Mouse (Mus musculus) telencephalon, adult 2 months (tissue): ENCODE data around the gene Tmem263.

Experiments used
- DNase-seq: peaks from one replicate; pipeline ENCODE4 v3.0.0-alpha.2; 2011; ENCODE audit warnings: low read depth, low spot score

Tmem263 gene

DNA sequence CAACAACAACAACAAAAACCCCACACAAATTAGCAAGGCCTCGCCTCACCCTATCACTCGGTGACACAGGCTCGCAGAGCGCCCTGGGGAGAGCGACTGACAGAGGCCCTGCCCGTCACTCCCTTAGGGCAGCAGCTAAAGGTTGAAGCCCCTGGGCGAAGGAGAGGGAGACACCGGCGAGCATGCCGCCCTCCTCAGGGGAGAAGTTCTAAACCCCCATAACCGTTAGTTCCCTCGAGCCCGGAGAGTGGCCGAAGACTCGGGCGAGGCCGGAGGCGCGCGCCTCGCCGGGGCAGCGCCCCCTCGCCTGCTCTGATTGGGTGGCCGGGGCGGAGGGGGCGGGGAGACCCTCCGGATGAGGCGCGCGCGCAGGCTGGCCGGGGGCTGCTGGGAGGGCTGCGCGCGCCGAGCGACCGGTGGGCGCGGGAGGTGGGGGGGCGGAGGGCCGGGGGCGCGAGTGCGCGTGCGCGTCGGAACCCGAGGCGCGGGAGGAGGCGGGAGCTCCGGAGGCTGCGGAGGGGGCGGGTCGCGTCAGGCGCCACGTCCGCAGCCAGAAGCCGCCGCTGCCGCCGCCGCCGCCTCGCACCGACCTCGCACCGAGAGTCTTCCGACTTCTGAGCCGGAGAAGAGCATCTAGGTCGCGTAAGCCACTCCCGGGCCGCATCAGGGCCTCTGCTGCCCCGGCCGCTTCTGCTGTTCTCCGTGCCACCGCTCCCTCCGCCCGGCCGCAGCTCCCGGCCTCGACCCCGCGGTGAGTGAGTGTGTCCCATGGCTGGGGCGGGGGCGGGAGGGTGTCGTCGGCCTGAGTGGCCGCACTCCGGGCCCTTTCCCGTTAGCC, at the start of gene Tmem263, which contains the start of gene Fhl4:
Gene Tmem263, plus strand, starts transcription at position 381 of the 838 bp plus-strand sequence.
Gene Fhl4, minus strand, starts transcription at position 249 of the 838 bp plus-strand sequence.
- no peak for DNase-seq

- DNase-seq = no peak
Measured at GRCm38 (mm10) chr10:85054876-85055275, 47.6 kb upstream of the Tmem263 start.

DNA sequence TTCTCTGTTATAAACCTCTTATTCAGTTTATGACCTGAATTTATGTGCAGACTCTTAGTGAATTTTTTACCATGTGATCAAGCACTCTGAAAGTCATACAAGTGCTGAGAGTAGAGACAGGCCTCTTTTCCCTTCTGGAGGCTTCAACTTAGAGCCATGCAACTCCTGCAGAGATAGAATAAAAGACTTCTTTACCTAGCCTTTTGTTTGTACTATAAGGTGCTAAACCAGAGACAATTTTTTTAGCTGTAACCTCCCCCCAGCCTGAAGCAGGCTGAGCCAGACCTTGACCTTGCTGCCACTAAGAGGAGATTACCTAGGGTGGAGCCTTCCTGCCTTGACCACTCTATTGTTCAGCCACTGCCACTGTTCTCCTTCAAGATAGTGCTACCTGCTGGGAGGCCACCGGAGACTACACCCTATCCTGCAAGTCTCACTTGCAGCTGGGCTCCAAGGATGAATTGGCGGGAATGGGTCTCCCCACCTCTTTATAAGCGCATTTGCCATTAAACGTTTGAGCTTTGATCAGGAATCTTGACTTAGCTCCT, 30.7 kb upstream of the Tmem263 start:
- no peak for DNase-seq

DNA sequence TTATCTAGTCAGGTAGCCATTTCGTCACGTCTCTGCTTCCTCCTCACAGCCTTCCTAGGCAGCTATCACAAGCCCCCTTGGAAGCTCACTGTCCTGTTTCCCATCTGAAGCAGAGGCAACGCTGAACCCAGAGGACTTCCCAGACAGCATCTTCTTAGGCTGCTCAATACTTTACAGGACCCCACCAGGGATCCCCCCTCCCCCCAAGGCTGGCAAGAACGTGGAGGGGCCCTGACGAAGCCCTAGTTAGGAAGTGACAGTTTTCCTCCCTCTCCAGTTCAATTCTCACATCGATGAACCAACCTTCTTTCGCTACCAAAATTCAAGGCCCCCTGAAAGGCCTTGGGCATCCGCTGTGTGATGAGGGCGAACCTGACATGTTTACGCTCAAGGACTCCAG, 586 bp upstream of the Tmem263 start:
- DNase-seq = no peak

GRCm38 (mm10) chr10:85103085-85103885, 858 bp downstream of the Tmem263 start:
- no peak for DNase-seq

DNA sequence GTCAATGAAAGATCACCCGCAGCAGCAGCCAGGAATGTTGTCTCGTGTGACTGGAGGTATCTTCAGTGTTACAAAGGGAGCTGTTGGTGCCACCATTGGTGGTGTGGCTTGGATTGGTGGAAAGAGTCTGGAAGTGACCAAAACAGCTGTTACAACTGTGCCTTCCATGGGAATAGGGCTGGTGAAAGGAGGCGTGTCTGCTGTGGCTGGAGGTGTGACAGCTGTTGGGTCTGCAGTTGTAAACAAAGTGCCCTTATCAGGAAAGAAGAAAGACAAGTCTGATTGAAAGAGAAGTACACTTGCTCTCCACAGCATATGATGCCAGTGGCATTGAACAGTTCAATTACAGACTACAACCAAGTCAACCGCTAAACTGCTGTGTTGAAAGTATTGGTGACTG, 12.0 kb downstream of the Tmem263 start:
- DNase-seq = no peak

DNA sequence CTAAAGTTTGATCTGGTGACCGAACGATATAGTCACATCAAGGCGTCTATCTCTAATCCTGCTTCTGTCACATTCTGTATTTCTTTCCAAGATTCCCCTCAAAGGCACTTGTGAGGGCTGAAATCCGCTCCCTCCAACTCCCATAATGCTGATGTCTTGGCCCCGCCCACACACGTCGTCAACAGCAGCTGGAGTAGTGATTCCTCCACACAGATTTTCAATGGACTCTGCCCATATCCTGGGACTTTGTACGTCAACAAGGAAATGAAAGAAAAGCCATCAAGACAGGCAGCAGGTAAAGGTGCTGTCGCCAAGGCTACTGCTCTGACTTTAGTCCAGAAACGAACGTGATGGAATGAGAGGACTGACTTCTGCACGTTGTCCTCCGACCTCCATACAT, 22.8 kb downstream of the Tmem263 start:
- DNase-seq = no peak

- peak; percentile 99 for DNase-seq
Measured at GRCm38 (mm10) chr10:85127395-85128287, 25.2 kb downstream of the Tmem263 start, which contains the start of gene Mterf2. Gene Mterf2 (minus strand): TSS chr10:85128027.

GRCm38 (mm10) chr10:85128453-85128852, 26.0 kb downstream of the Tmem263 start:
- no peak for DNase-seq

DNA sequence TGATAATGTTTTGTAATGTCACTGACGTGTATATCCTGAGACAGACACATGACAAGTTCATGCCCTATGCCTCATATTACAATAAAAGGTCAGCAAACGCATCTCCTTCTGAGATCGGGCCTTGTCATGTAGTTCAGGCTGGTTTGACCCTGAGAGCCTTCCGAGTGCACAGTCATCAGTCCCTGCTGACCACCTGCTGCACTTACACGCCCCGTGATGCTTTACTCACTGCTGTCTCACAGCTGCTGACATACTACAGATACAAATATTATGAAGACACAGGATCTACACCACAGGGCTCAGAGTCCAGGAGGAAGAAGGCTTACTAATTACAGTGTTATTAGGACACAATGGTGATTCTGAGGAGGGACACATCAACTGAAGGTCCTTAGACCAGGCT, 34.1 kb downstream of the Tmem263 start:
- DNase-seq = no peak

GRCm38 (mm10) chr10:85141465-85141864, 39.0 kb downstream of the Tmem263 start:
- no peak for DNase-seq

GRCm38 (mm10) chr10:85146282-85146681, 43.9 kb downstream of the Tmem263 start:
- DNase-seq = no peak

DNA sequence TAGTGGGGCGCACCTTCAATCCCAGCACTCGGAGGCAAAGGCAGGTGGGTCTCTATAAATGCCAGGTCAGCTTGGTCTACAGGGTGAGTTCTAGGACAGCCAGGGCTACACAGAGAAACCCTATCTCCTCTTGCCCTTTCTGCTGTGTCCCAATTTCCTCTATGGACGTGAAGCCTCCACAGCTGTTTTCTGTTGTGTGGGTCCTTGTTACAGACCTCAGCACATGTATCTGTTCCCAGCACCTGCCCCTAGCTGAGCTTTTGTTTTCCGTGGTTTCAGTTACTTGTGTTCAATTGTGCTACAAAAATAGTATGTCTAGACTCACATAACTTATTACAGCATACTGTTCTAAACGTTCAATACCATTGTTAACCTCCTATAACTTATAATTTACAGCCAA, 46.8 kb downstream of the Tmem263 start:
- DNase-seq = no peak

DNA sequence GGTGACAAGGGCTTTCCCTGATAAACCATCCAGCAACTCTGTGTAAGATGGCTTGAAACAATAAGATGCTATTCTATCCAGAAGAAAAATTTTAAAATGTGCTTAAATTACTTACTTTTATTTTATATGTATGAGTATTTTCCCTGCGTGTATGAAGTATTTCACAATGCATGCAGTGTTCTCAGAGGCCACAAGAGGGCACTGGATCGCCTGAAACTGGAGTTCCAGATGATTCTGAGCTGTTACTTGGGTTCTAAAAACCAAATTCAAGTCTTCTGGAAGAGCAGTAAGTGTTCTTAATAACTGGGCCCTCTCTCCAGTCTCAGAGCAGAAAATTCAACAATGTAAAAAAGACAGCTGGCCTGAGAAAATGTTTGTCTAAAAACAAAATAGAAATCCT, 51.8 kb downstream of the Tmem263 start:
- DNase-seq = peak; percentile 31

DNA sequence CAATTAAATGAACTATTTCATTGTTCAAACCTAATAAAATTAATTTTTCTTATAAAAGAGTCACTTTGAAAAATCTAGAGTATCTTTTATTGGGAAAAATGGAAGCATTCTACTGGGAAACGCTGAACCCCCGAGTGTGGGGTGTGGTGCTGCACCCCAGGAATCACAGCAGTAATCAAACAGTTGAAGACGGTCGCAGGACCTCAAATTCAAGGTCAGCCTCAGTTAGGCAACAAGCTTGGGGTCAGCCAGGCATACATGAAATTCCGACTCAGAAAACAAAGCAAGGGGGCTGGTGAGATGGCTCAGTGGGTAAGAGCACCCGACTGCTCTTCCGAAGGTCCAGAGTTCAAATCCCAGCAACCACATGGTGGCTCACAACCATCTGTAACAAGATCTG, 55.0 kb downstream of the Tmem263 start:
- no peak for DNase-seq

DNA sequence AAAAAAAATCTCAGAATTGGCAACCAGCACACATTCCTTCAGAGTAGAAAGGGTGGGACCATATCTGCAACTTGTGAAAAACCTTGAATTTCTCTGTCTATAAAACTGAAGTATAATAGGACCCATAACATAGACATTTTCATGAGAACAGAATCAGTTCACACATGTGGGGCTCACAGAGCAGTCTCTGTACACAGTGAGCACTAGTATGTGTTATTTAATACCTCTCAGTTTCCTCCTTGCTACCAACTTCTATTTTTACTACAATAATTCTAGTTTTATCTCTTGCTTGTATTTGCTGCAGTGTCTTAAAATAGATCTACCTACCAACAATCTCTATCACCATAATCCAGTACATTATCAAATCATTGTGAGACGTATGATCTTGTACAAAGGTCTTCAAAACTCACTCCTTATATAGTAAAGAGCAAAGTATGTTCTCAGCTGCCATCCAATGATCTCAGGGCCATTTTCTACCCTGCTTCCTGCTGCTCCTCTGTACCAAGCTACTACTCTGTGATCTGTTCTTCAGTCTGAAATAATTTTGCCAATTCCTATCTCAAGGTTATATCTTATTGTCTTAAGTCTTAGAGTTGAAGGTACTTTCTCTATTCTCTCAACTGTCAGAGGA, 57.7 kb downstream of the Tmem263 start:
- DNase-seq = no peak

DNA sequence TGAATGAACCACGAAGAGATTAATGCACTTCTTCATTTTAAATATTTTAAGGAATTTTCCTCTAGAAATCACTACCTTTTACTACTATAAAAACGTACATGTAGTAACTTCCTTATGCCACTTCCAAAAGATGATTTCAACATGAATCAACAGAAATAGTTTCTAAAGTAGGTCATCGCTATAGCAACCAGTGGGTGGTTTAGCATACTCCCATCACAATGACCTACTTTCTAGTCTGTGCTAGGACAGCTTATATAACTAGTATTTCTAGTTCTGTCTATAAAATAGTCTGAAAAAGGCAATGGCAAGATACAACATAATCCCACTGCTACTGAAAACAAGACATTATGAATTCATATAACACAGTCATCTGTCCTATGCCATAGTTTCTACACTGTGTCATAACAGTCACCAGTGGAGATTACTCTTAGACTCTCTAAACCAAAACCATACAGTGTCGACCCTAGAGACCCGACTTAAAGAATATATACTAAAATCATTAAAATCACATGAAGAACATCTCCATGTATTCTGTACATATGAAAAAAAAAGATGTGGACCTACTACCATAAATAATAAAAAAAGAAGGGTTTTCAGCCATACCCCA, 59.4 kb downstream of the Tmem263 start:
- DNase-seq = peak; percentile 91

- DNase-seq = no peak
Measured at GRCm38 (mm10) chr10:85164791-85165190, 62.4 kb downstream of the Tmem263 start.

DNA sequence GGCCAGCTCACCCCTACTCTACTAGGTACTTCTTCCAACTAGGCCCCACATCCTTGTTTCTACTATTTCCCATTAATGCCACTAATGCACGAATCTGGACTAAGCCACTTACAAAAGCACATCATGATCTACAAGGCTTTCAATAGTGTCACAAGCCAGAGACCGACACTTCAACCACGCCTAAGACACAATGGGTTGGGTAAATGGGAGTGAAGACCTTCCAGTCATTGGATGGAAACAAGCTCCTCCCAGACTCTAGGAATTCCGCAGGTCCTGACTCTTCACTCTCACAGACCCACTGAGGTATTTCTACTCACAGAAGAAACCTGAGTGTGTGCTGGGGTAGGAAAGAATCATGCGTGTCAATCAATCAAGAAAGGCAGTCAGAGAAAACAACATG, 62.9 kb downstream of the Tmem263 start:
- no peak for DNase-seq
